Mouse (Mus musculus) myocyte (in vitro differentiated cells): ENCODE data around the gene Nmrk1. TPM values are rescaled to one million over a fixed set of nuclear protein-coding genes. Genes with fewer than 3 reads are reported as not detected.

Source experiments
- H3K27me3 ChIP-seq: one replicate; pipeline ENCODE4 v1.6.1; 2011; ENCODE audit not compliant: control insufficient read depth, insufficient read depth, insufficient read length
- H3K36me3 ChIP-seq: one replicate; pipeline ENCODE4 v1.6.1; 2011; ENCODE audit not compliant: control insufficient read depth, insufficient read depth
- H3K4me2 ChIP-seq: one replicate; pipeline ENCODE4 v1.6.1; 2011; ENCODE audit warnings: low read depth, control low read depth
- H3K4me3 ChIP-seq: one replicate; pipeline ENCODE4 v1.5.1; 2011; ENCODE audit warnings: mild to moderate bottlenecking, control low read depth, moderate library complexity
- H3K79me2 ChIP-seq: one replicate; pipeline ENCODE4 v1.6.1; 2011; ENCODE audit not compliant: control insufficient read depth, insufficient read depth
- H3ac ChIP-seq: one replicate; pipeline ENCODE4 v1.6.1; 2011; ENCODE audit not compliant: control insufficient read depth, insufficient read length
- CEBPB ChIP-seq: IDR thresholded peaks from 2 replicates; pipeline ENCODE4 v1.6.1; 2011; ENCODE audit warnings: mild to moderate bottlenecking, moderate library complexity; ENCODE audit not compliant: poor library complexity, insufficient read depth, severe bottlenecking
- E2F4 ChIP-seq: IDR thresholded peaks from one replicate; pipeline ENCODE4 v1.6.1; 2011; ENCODE audit warnings: mild to moderate bottlenecking, control low read depth, moderate library complexity; ENCODE audit not compliant: insufficient read depth
- MAX ChIP-seq: IDR thresholded peaks from one replicate; pipeline ENCODE4 v1.6.1; 2011; ENCODE audit warnings: low read depth, mild to moderate bottlenecking, control low read depth
- MYOD1 ChIP-seq, 3 experiments: IDR thresholded peaks; one replicate each; pipeline ENCODE4 v1.6.1; 2011; ENCODE audit warnings: control low read depth in 2 of 3, low read depth in 2 of 3, mild to moderate bottlenecking in 2 of 3, moderate library complexity in 1 of 3; ENCODE audit not compliant: insufficient read length in 2 of 3, control insufficient read depth in 1 of 3
- MYOG ChIP-seq, 3 experiments: IDR thresholded peaks; one replicate each; pipeline ENCODE4 v1.6.1; 2011; ENCODE audit warnings: control low read depth in 2 of 3, low read depth in 2 of 3, mild to moderate bottlenecking in 2 of 3; ENCODE audit not compliant: insufficient read length in 2 of 3, control insufficient read depth in 1 of 3, insufficient read depth in 1 of 3
- POLR2A ChIP-seq: IDR thresholded peaks from one replicate; pipeline ENCODE4 v1.6.1; 2011; ENCODE audit warnings: low read depth, mild to moderate bottlenecking, control low read depth, moderate library complexity; ENCODE audit not compliant: insufficient read length
- POLR2AphosphoS2 ChIP-seq: IDR thresholded peaks from one replicate; pipeline ENCODE4 v1.6.1; 2011; ENCODE audit warnings: low read depth, control low read depth; ENCODE audit not compliant: insufficient read length
- REST ChIP-seq: IDR thresholded peaks from one replicate; pipeline ENCODE4 v1.6.1; 2011; ENCODE audit warnings: mild to moderate bottlenecking, control low read depth, moderate library complexity; ENCODE audit not compliant: insufficient read depth, insufficient read length
- SRF ChIP-seq: IDR thresholded peaks from one replicate; pipeline ENCODE4 v1.6.1; 2011; ENCODE audit warnings: low read depth; ENCODE audit not compliant: control insufficient read depth, insufficient read length
- TCF12 ChIP-seq: IDR thresholded peaks from one replicate; pipeline ENCODE4 v1.6.1; 2011; ENCODE audit warnings: mild to moderate bottlenecking, control low read depth; ENCODE audit not compliant: poor library complexity, insufficient read depth, severe bottlenecking
- TCF3 ChIP-seq: IDR thresholded peaks from one replicate; pipeline ENCODE4 v1.6.1; 2011; ENCODE audit warnings: low read depth, control low read depth; ENCODE audit not compliant: insufficient read length
- USF1 ChIP-seq: IDR thresholded peaks from one replicate; pipeline ENCODE4 v1.6.1; 2011; ENCODE audit warnings: low read depth, mild to moderate bottlenecking, control low read depth, moderate library complexity
- polyA plus RNA-seq: library from polyadenylated mRNA; unstranded; fragments of >200 nt; fragmentation: generic; extraction: Trizol; gene quantifications from one replicate; pipeline ENCODE4 v1.2.1, GENCODE M21; 2012; ENCODE audit warnings: missing spikeins

The Nmrk1 gene
- polyA plus RNA-seq, 1 experiment: 2.0 TPM

DNA sequence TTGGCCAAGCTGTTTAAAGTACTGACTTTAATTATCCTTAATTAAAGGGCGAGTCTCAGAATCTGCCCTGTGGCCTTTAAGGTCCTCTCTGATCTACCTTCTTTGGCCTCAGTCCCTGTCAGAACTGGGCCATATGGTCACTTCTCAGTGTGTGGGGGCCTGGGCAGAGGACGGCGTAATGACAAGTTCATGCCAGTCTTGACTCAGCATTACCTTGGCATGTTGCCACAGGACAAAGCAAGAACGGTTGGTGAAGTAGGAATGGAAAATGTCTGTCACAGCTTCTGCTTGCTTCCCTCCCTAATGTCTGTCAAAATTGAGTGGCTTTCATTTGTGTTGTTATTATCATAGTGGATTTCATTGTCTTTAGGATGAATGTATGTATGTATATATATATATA is 20.8 kb downstream of the Nmrk1 start:
- Histone ChIP-seq H3K4me2 (no peak overlapping the region), H3K36me3 (no peaks in the 10 kb centered on the region), H3K4me3 (no peak overlapping the region), H3K27me3 (no peaks in the 10 kb centered on the region), H3K79me2 (no peaks in the 10 kb centered on the region), H3ac (no peak overlapping the region)
- TF ChIP-seq USF1 (no peak), TCF12 (no peak), POLR2A (no peak), MAX (no peak), MYOG (IDR thresholded peaks at IDR 0.05; ENCODE audit: control insufficient read depth in 1 of 3, insufficient read depth in 1 of 3, insufficient read length in 2 of 3, low read depth in 2 of 3) (no peak), REST (no peak), POLR2AphosphoS2 (no peak), SRF (no peak), E2F4 (no peak), TCF3 (no peak), MYOD1 (IDR thresholded peaks at IDR 0.05; ENCODE audit: control insufficient read depth in 1 of 3, insufficient read length in 2 of 3, low read depth in 2 of 3) (no peak)

DNA sequence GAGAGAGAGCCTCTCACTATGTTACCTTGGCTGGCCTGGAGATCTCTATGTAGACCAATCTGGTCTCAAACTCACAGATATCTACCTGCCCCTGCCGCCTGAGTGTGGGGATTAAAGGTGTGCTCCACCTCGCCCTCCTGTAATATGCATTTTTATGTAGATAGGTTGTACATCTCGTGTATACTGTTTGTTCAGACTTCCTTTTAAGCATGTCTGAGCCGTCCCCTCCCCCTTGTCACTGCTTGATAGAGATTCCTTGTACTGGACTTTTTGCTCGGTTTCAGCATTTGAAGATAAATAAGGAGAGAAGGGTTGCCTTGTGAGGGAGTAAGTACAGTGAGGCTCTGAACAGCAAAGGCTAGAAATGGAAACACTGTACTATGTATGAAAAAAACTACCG is 21.3 kb downstream of the Nmrk1 start:
- Histone ChIP-seq H3K4me2 (no peak overlapping the region), H3ac (no peak overlapping the region), H3K27me3 (no peaks in the 10 kb centered on the region), H3K79me2 (no peaks in the 10 kb centered on the region), H3K36me3 (no peaks in the 10 kb centered on the region), H3K4me3 (no peak overlapping the region)
- TF ChIP-seq MYOD1 (IDR thresholded peaks at IDR 0.05; ENCODE audit: control insufficient read depth in 1 of 3, insufficient read length in 2 of 3, low read depth in 2 of 3) (no peak), MAX (no peak), TCF3 (no peak), POLR2AphosphoS2 (no peak), SRF (no peak), CEBPB (no peak), TCF12 (no peak), POLR2A (no peak), USF1 (no peak), MYOG (IDR thresholded peaks at IDR 0.05; ENCODE audit: control insufficient read depth in 1 of 3, insufficient read depth in 1 of 3, insufficient read length in 2 of 3, low read depth in 2 of 3) (no peak), E2F4 (no peak), REST (no peak)

DNA sequence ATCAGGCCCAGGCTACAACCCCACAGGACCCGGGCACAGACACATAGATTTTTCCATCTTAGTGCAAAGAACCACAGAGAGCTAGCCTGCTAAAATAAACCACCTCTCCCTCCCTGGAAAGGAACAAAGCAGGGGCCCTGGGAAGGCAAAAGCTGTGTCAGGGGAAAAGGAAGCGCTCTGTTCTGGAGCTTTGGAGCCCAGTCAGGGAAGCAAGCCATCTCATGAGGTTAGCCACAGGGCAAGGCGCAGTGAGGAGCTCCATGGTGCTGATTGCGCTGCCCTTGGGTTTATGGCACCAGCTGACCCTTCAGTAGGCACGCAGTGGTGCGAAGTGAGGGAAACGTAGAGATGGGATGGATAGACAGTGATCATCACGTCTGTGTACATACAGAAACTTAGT is 22.6 kb downstream of the Nmrk1 start:
- H3K79me2 ChIP-seq: no peaks in the 10 kb centered on the region
- no peaks in the 10 kb centered on the region for H3K36me3 ChIP-seq
- TF ChIP-seq MYOG (IDR thresholded peaks at IDR 0.05; ENCODE audit: control insufficient read depth in 1 of 3, insufficient read depth in 1 of 3, insufficient read length in 2 of 3, low read depth in 2 of 3): no peak
- TF ChIP-seq POLR2A: no peak
- no peak for TF ChIP-seq USF1
- no peak for TF ChIP-seq TCF3
- no peak for TF ChIP-seq CEBPB
- TF ChIP-seq SRF: no peak
- TF ChIP-seq REST: no peak
- no peak for TF ChIP-seq TCF12
- no peak for TF ChIP-seq MYOD1 (IDR thresholded peaks at IDR 0.05; ENCODE audit: control insufficient read depth in 1 of 3, insufficient read length in 2 of 3, low read depth in 2 of 3)
- TF ChIP-seq MAX: no peak
- TF ChIP-seq E2F4: no peak
- TF ChIP-seq POLR2AphosphoS2: no peak
- no peak overlapping the region for H3K4me3 ChIP-seq
- H3ac ChIP-seq: no peak overlapping the region
- no peak overlapping the region for H3K4me2 ChIP-seq
- no peaks in the 10 kb centered on the region for H3K27me3 ChIP-seq

DNA sequence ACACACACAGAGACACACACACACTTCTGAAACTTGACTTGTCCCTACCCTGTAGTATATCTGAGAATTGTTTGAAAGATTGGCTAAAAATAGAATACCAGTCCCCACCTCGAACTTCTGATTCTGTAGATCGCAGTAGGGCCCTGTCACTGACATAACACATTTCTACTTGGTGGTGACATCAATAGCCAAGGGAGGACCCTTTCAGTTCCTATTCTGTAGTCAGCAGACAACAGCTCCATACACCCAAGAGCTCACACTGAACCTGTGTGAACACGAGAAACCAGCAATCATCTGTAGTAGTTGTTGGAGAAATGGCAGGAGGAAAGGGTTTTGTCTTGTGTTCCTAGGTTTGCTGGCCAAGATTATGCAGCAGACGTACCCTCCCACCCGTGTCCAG is 23.2 kb downstream of the Nmrk1 start:
- H3K79me2 ChIP-seq: no peaks in the 10 kb centered on the region
- H3K4me3 ChIP-seq: no peak overlapping the region
- H3K27me3 ChIP-seq: no peaks in the 10 kb centered on the region
- no peaks in the 10 kb centered on the region for H3K36me3 ChIP-seq
- TF ChIP-seq POLR2A (no peak), MAX (no peak), SRF (no peak), REST (no peak), MYOG (IDR thresholded peaks at IDR 0.05; ENCODE audit: control insufficient read depth in 1 of 3, insufficient read depth in 1 of 3, insufficient read length in 2 of 3, low read depth in 2 of 3) (no peak), MYOD1 (IDR thresholded peaks at IDR 0.05; ENCODE audit: control insufficient read depth in 1 of 3, insufficient read length in 2 of 3, low read depth in 2 of 3) (no peak), E2F4 (no peak), CEBPB (no peak), USF1 (no peak), TCF3 (no peak), POLR2AphosphoS2 (no peak), TCF12 (no peak)
- no peak overlapping the region for H3ac ChIP-seq
- H3K4me2 ChIP-seq: no peak overlapping the region

DNA sequence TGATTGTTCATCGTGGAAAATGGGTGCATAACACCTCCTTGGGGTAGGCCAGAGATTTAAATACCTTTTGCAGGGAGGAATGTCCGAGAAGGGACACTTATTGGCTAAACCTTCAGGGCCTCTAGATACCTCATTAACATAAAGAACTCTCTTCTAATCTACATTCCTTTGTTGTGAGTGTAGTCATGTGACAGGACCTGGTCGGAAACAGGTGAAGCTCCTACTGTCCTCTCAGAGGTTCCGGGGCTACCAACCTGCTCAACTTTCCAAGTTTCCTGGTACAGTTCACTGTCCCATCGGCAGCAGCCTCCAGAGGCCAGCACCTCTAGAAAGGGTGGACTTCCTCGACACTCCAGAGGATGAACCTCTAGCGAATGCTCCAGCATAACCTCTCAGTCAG is 24.2 kb downstream of the Nmrk1 start:
- Histone ChIP-seq H3K79me2 (no peaks in the 10 kb centered on the region), H3K36me3 (no peaks in the 10 kb centered on the region), H3K4me2 (no peak overlapping the region), H3K27me3 (no peaks in the 10 kb centered on the region), H3ac (no peak overlapping the region), H3K4me3 (no peak overlapping the region)
- no peak for TF ChIP-seq MYOD1 (IDR thresholded peaks at IDR 0.05; ENCODE audit: control insufficient read depth in 1 of 3, insufficient read length in 2 of 3, low read depth in 2 of 3)
- no peak for TF ChIP-seq SRF
- TF ChIP-seq REST: no peak
